Mouse (Mus musculus): Measurements from ENCODE around the gene Ethe1. TPM values are rescaled to one million over a fixed set of nuclear protein-coding genes. Genes with fewer than 3 reads are reported as not detected.

Ethe1 gene
- polyA plus RNA-seq, 1 experiment from 2014 or later, result 27.3 TPM

DNA sequence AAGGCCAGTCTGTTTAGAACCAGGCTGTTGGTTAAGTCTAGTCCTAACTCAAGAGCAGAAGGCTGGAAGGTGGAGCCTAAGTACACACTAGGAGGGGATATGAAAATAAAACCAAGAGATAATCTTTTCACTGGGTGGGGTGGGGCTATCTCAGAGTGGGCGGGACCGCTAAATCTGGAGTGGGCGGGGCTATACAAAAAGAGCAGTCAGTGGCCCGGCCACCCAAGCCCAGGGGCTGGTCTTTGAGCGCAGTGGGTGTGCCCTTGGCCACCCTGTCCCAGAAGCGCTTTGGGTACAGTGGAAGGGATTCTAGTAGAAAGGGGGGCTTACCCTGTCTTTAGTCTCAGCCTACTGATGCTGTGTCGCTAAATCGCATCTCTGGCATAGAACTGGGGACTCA, 515 bp upstream of the Ethe1 start:
- peak overlapping the region; percentile 64 for H3K4me3 ChIP-seq
- peak; percentile 40 for DNase-seq (ENCODE audit: low spot score)
- H3K27me3 ChIP-seq (replicated peaks; ENCODE audit: low read depth, poor library complexity, severe bottlenecking), result peaks cover 45% of the 10 kb centered on the region
- 14% methylated on average over 8 of the region's 8 CpGs for WGBS
- H3K27ac ChIP-seq (replicated peaks), result no peak overlapping the region
- H3K36me3 ChIP-seq (replicated peaks), result no peaks in the 10 kb centered on the region
- peaks cover 12% of the 10 kb centered on the region for H3K4me1 ChIP-seq
- peaks cover 12% of the 10 kb centered on the region for H3K9me3 ChIP-seq

DNA sequence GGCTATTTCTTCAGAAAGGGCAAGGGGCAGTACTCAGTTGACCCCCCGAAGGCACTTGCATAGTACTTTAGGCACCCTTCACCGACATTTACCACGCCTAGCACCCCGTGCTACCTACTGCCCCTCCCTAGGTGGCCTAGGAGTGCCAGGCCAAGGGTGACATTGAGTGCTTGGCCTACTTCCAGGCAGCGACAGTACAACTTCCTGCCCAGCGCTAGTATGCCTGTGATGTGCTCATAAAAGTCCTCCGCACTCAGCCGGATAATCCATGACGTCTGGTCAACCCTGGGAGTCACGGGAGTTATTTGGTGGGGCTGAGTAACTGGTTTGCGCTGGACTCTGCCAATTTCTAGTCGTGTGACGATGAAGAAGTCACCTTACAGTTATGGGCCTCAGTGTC, 993 bp downstream of the Ethe1 start:
- Histone ChIP-seq H3K27me3 (replicated peaks; ENCODE audit: low read depth, poor library complexity, severe bottlenecking) (peaks cover 45% of the 10 kb centered on the region), H3K27ac (replicated peaks) (no peak overlapping the region), H3K9me3 (peaks cover 12% of the 10 kb centered on the region), H3K4me1 (peaks cover 19% of the 10 kb centered on the region), H3K4me3 (no peak overlapping the region), H3K36me3 (replicated peaks) (no peaks in the 10 kb centered on the region)
- WGBS, result 89% methylated on average over 13 of the region's 13 CpGs
- DNase-seq (ENCODE audit: low spot score), result no peak

DNA sequence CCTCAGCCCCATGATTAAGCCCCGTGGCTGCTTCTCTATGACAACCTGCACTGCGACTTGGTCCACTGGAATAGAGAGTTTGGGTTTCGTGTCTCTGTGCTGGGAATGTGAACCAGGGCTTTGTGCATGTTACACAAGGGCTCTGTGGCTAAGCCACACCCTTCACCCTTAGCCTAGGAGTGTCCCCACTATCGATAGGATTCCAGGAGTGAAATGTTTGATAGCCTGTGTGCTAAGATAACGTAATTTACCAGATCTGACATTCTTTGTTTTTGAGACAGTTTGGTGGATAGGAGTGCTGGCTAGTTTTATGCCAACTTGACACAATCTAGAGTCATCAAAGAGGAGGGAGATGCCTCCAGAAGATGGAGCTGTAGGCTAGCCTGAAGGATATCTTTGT, 4.4 kb downstream of the Ethe1 start:
- no peak for DNase-seq (ENCODE audit: low spot score)
- H3K27me3 ChIP-seq (replicated peaks; ENCODE audit: low read depth, poor library complexity, severe bottlenecking), result peaks cover 46% of the 10 kb centered on the region
- no peak overlapping the region for H3K4me3 ChIP-seq
- no peak overlapping the region for H3K27ac ChIP-seq (replicated peaks)
- peaks cover 36% of the 10 kb centered on the region for H3K4me1 ChIP-seq
- no peaks in the 10 kb centered on the region for H3K36me3 ChIP-seq (replicated peaks)
- 72% methylated on average over 5 of the region's 5 CpGs for WGBS
- H3K9me3 ChIP-seq, result 0 out of 2 replicates have a peak, but pooled peaks cover 2% of the 10 kb centered on the region

DNA sequence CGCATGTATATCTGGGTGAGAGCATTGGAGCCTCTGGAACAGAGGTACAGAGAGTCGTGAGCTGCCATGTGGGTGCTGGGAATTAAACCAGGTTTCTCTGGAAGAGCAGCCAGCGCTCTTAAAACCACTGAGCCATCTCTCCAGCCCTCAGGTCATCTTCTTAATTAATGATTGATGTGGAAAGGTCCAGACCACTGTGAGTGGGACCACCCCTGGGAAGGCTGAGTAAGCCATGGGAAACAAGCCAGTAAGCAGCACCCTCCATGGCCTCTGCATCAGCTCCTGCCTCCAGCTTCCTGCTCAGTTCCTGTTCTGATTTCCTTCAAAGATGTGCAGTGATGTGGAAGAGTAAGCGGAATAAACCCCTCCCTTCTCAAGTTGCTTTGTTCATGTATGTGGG, 4.8 kb downstream of the Ethe1 start:
- Histone ChIP-seq H3K4me1 (peaks cover 32% of the 10 kb centered on the region), H3K36me3 (replicated peaks) (no peaks in the 10 kb centered on the region), H3K27me3 (replicated peaks; ENCODE audit: low read depth, poor library complexity, severe bottlenecking) (peaks cover 42% of the 10 kb centered on the region), H3K9me3 (no peaks in the 10 kb centered on the region), H3K27ac (replicated peaks) (no peak overlapping the region), H3K4me3 (no peak overlapping the region)
- no peak for DNase-seq (ENCODE audit: low spot score)
- WGBS, result 67% methylated on average over 4 of the region's 4 CpGs

DNA sequence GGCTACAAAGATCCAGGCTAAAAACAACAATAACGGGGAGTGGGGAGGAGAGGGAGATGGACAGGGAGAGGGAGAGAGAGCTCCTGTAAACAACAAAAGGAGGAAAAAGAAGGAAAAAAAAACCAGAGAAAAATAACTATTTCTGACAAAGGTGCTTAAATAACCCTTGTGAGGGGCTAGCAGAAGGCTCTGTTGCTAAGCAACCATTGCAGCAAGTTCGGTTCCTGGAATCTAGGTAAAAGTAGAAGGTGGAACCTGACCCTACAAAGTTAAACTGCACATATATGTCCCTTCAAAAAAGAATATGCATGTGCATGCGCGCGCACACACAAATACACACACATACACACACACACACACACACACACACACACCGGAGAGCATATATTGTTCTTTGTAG, 5.4 kb downstream of the Ethe1 start:
- 83% methylated on average over 6 of the region's 6 CpGs for WGBS
- H3K4me1 ChIP-seq, result peaks cover 26% of the 10 kb centered on the region
- no peak for DNase-seq (ENCODE audit: low spot score)
- no peak overlapping the region for H3K27ac ChIP-seq (replicated peaks)
- H3K4me3 ChIP-seq, result no peak overlapping the region
- H3K36me3 ChIP-seq (replicated peaks), result no peaks in the 10 kb centered on the region
- H3K27me3 ChIP-seq (replicated peaks; ENCODE audit: low read depth, poor library complexity, severe bottlenecking), result peaks cover 36% of the 10 kb centered on the region
- no peaks in the 10 kb centered on the region for H3K9me3 ChIP-seq

DNA sequence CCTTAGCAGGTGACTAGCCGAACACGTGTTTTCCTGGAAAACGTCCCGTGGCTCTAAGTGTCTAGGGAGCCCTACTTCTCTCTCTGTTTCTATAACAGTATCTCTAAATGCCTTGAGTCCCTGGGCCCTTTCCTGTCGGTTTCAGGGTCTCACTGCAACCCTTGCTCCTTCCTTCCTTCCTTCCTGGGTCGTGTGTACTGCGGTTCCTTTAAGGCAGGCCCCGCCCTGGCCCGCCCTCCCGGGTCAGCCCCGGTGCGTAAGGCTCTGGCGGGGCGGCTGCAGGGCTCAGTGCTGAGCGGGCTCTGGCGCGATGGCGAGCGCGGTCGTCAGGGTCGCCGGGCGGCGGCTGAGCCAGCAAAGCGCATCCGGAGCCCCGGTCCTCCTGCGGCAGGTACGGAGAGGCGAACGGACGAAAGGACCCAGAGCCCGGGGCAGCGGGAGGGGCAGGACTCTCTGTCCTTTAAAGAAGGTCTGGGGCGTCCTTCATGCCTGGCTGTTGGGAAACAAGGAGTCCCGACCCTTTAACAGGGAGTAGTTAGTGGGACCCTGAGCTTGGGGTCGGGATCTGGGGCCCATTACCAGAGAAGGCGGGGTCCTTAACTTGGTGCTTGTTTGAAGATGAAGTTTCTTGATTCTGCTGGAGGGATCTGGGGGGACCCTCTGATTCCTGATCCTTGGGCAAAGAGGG, 6.4 kb downstream of the Ethe1 start:
- Histone ChIP-seq H3K36me3 (replicated peaks) (no peaks in the 10 kb centered on the region), H3K4me3 (peak overlapping the region; percentile 79), H3K27me3 (replicated peaks; ENCODE audit: low read depth, poor library complexity, severe bottlenecking) (peaks cover 29% of the 10 kb centered on the region), H3K9me3 (no peaks in the 10 kb centered on the region), H3K27ac (replicated peaks) (peak overlapping the region; percentile 77), H3K4me1 (peaks cover 26% of the 10 kb centered on the region)
- 2% methylated on average over 39 of the region's 39 CpGs for WGBS
- DNase-seq (ENCODE audit: low spot score), result peak; percentile 85

DNA sequence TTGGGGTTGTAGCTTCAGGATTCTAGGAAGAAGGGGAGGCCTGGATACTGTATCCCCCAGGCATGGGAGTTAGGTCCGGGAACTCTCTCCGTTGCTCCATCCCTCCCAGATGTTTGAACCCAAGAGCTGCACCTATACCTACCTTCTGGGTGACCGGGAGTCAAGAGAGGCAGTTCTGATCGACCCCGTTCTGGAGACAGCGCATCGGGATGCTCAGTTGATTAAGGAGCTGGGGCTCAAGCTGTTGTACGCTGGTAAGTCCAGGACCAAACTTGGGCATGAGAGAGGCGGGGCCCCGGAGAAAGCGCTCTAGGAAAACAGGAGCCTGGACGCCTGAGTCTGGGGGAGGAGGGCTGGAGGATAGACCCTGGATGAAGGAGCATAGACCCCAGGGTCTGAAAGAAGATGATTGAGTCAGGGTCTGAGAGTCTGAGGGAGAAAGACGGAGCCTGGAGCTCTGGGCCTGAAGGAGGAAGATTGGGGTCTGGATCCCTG, 7.0 kb downstream of the Ethe1 start:
- H3K9me3 ChIP-seq, result no peaks in the 10 kb centered on the region
- H3K4me3 ChIP-seq, result peak overlapping the region; percentile 79
- H3K27me3 ChIP-seq (replicated peaks; ENCODE audit: low read depth, poor library complexity, severe bottlenecking), result peaks cover 29% of the 10 kb centered on the region
- peaks cover 26% of the 10 kb centered on the region for H3K4me1 ChIP-seq
- no peaks in the 10 kb centered on the region for H3K36me3 ChIP-seq (replicated peaks)
- peak; percentile 42 for DNase-seq (ENCODE audit: low spot score)
- WGBS, result 1% methylated on average over 13 of the region's 13 CpGs
- H3K27ac ChIP-seq (replicated peaks), result peak overlapping the region; percentile 77; the same call in 1 of the 2 replicates

DNA sequence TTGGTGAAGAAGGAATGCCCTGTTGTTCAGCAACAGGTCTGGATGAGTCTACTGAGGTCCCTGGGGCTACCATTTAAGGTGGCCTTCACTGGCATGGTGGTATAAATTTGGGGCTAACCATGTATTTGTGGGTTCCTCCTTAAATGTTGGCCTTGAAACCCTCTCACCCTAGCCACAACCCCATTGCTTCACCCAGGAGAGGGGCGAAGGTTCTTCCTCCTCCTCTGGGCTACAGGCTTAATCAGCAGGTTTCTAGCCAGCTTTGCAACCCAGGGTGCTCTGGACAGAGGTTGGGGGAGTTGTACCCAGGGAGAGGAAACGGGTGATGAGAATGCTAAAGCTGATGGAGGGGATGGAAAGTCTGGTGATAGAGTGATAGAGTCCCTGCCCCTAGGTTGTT, 8.1 kb downstream of the Ethe1 start:
- H3K27ac ChIP-seq (replicated peaks), result no peak overlapping the region
- peaks cover 29% of the 10 kb centered on the region for H3K27me3 ChIP-seq (replicated peaks; ENCODE audit: low read depth, poor library complexity, severe bottlenecking)
- no peak for DNase-seq (ENCODE audit: low spot score)
- H3K36me3 ChIP-seq (replicated peaks), result no peaks in the 10 kb centered on the region
- WGBS, result 77% methylated on average over 2 of the region's 2 CpGs
- peaks cover 26% of the 10 kb centered on the region for H3K4me1 ChIP-seq
- 0 out of 2 replicates have a peak overlapping the region, but pooled peaks have one; percentile 79 for H3K4me3 ChIP-seq
- H3K9me3 ChIP-seq, result no peaks in the 10 kb centered on the region

DNA sequence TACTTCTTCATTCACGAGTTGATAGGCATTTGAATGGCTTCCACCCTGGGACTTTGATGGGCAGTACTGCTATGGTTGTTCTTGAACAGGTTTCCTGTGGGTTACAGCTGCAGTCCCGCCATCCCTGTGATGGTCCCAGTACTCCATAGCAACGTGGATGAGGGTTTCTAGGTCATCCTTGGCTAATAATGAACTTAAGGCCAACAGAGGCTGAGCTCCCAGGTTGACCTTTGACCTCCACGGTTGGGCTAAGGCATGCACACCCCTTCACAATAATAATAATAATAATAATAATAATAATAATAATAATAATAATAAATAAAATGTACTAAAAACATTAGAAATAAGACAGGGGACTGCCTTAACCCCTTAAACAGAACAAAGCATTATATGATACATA, 10.8 kb downstream of the Ethe1 start:
- WGBS, result 75% methylated on average over 4 of the region's 4 CpGs

DNA sequence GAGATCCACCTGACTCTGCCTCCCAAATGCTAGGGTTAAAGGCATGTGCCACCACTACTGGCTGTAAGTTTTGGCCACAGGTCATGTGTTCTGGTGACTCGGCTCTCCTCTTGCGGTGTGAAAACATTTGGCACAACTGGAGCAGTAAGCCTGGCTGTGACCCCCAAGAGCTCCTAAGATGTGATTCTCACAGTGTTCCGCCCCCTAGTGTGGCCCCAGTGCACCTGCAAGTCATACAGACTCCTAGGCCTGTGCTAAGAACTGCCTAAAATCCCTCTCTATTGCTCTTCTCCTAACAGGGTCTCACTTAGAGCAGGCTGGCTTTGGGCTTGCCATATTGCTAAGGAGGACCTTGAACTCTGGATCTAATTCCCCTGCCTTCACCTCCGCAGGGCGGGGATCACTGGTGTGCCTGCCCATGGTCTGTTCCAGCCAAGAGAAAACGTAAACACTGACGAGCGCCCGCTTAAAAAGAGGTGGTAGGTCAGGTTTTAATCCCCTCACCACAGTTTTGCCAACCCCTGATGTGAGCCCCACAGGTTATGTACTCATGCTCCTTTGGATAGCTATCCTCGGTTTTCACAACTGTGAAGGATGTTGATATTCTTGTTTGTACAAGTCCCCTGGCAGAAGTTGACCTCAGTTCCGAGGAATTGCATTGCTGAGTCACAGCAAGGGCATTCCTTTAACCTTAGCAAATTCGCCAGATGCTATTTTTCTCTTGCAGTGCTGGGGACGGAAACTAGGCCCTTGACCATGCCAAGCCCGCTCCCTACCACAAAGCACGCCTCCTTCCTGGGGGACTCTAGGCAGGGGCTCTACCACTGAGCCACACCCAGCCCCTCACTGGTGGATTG, 12.1 kb downstream of the Ethe1 start:
- 69% methylated on average over 15 of the region's 15 CpGs for WGBS
- H3K4me1 ChIP-seq, result peaks cover 12% of the 10 kb centered on the region
- no peak for DNase-seq (ENCODE audit: low spot score)
- no peaks in the 10 kb centered on the region for H3K9me3 ChIP-seq
- no peak overlapping the region for H3K4me3 ChIP-seq
- no peak overlapping the region for H3K27ac ChIP-seq (replicated peaks)
- no peaks in the 10 kb centered on the region for H3K36me3 ChIP-seq (replicated peaks)
- peaks cover 21% of the 10 kb centered on the region for H3K27me3 ChIP-seq (replicated peaks; ENCODE audit: low read depth, poor library complexity, severe bottlenecking)

More for the DNA sequence above, 10.8 kb downstream of the Ethe1 start:
- Histone ChIP-seq H3K27ac (replicated peaks) (no peak overlapping the region), H3K9me3 (no peaks in the 10 kb centered on the region), H3K27me3 (replicated peaks; ENCODE audit: low read depth, poor library complexity, severe bottlenecking) (peaks cover 29% of the 10 kb centered on the region), H3K4me1 (peaks cover 24% of the 10 kb centered on the region), H3K4me3 (no peak overlapping the region), H3K36me3 (replicated peaks) (no peaks in the 10 kb centered on the region)
- DNase-seq (ENCODE audit: low spot score), result no peak

DNA sequence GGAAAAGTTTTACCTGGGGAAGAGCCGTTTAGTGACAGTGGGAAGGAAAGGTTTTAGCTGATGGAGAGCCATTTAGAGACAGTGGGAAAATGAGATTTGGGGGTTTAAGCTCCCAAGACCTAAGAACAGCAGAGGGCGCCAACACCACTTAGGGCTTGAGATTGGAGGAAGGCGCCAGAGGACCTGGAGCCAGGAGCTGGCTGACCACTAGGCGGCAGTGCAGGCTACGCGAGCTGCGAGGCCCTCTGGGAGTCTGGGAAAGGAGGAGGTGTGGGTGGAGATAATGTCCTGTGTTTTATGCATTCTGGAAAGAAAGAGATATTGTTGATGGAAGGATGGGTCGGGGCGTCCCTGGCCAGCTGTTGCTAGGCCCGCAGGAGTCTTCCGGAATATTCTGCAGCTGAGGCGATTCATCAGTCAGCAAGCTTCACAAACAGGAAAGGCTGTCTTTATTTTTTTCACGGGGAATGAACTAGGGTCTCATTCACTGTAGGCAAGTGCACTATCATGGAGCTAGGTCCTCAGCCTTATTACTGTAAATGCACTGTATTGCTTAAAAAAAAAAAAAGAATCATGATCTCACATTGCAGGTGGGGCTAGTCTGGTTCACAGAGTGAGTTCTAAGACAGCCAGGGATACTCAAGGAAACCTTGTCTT, 13.7 kb downstream of the Ethe1 start:
- H3K27ac ChIP-seq (replicated peaks), result no peak overlapping the region; the same call in 1 of the 2 replicates
- H3K4me1 ChIP-seq, result 0 out of 2 replicates have a peak, but pooled peaks cover 3% of the 10 kb centered on the region
- peak overlapping the region; percentile 36; the same call in 1 of the 2 replicates for H3K4me3 ChIP-seq
- no peaks in the 10 kb centered on the region for H3K36me3 ChIP-seq (replicated peaks)
- 7% methylated on average over 13 of the region's 13 CpGs for WGBS
- peaks cover 5% of the 10 kb centered on the region for H3K27me3 ChIP-seq (replicated peaks; ENCODE audit: low read depth, poor library complexity, severe bottlenecking)
- DNase-seq (ENCODE audit: low spot score), result peak; percentile 93
- no peaks in the 10 kb centered on the region for H3K9me3 ChIP-seq

DNA sequence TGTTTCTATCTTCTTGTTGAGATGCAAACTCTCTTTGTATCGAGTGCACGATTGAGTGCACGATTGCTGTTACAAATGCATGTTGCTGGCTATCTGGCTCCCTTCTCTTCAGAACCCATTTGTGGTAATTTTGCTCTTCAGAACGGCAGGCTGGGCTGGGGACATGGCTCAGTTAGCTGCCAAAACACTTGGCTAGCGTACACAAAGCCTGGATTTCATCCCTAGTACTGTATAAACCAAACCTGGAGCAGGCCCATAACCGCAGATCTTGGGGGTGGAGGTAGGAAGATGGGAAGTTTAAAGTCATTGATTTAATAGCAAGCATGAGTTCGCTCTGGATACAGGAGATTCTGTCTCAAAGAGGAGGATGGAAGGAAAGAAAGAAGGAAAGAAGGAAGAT, 18.2 kb downstream of the Ethe1 start:
- H3K4me3 ChIP-seq, result no peak overlapping the region
- no peak for DNase-seq (ENCODE audit: low spot score)
- peaks cover 25% of the 10 kb centered on the region for H3K27me3 ChIP-seq (replicated peaks; ENCODE audit: low read depth, poor library complexity, severe bottlenecking)
- 87% methylated on average over 7 of the region's 7 CpGs for WGBS
- H3K9me3 ChIP-seq, result no peaks in the 10 kb centered on the region
- no peaks in the 10 kb centered on the region for H3K36me3 ChIP-seq (replicated peaks)
- no peak overlapping the region for H3K27ac ChIP-seq (replicated peaks)
- H3K4me1 ChIP-seq, result peaks cover 9% of the 10 kb centered on the region

Data from embryonic facial prominence, embryonic 10.5 days (tissue).